Mouse (Mus musculus): ENCODE measurements around the gene Spata31d1b.

Gene Spata31d1b

DNA sequence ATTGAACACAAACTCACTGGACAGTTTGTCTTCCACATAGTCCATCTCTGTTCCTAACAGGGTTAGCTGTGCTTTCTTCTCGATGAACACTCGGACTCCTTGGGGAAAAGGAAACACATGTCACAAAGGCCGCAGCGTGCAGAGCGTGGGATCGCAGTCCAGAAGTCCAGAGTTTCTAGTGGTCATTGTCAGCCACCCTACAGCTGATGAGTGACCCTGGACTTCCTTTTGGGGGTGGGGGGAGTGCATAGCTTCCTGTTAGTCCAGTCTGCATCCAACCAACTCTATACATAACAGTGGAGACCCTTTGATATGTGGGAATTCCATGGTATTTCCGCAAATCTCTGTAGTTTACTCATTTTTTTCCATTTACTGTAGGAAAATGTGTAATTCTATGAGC lies 44.8 kb downstream of the Spata31d1b start:
- peak in 1 of 2 experiments; percentile 56 for DNase-seq

DNA sequence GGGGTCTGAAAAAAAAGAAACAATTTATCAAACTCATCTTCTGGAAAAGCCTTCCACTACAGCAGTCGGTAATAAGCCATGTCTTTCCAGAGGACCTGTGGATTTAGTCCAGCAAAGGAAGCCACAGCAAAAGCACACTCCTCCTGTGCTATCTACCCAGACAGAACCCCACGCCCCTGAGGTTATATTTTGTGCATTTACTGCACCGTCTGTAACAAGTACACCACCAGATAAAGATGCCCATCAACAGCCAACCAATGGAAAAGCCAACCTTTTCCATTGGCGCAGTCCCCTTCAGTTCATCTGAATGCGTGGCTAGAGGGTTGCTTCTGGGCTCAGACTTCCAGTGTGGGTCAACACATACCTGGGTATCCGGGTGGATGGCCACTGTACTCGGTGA lies 50.7 kb downstream of the Spata31d1b start:
- no peak for DNase-seq

DNA sequence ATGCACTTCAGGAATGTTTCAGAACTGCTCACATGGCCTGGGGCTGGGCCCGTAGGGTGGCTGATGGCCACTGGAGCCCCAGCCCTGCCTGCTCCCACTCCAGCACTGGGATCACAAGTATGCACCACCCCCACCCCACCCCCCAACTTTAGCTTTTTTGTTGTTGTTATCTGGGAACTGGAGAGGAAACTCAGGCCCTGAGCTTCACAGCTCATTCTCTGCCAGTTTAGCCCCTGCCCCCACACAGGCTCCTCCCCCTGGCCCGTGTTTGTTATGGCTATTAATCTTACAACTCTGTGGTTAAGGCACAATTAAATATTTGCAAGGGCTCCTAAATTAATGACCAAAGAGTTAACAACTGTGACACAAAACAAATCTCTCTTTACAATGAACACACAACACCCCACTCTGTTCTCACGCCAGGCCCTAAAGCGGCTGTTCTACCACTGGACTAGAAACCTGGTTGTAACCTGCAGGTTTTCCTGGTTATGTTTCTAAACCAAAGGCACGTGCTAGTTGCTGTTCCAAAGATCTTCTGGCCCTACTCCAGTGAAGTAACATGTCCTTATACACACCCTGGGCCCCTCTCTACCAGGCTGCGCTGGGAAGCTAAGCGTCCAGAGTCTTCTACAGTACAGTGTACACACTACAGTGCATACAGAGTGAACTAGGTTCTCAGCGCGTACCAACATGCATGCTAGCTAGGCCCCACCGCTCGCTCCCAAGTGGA lies 54.9 kb downstream of the Spata31d1b start:
- peak; percentile 50 to 63 for DNase-seq

DNA sequence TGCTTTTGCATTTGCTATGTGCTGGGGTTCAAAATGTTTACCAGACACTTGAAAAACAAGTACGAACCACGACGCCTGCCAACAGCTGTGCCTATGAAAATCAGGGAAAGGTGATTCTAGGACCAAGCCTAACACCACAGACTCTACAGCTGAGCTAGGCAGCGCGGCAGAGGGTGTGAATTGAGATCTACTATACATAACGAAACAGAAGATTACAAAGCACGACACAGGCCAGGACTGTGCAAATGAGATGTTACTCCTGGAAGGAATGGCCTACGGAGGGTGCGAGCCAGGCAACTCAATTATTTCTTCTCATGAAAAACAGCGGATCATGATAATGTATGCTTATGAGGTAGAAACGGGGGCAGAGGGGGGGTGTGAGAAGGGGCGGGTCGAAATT lies 56.4 kb downstream of the Spata31d1b start:
- DNase-seq, result peak in 1 of 2 experiments; percentile 18
